ENCODE assay signal across 21 mouse cellular contexts in genomic region chr2:110476591-110476990, GRCm38 (mm10).
DNase-seq lines count a peak whose midpoint lies in the region; ATAC-seq and TF ChIP-seq lines count a peak whose summit lies in the region.
"Had no signal": no experiment of that assay in that cellular context is flagged by ENCODE, and none has a peak within 500 bp of the region (broad histone marks: within the 10 kb centered on the region; RNA-seq: fewer than 3 reads in every experiment).

No protein-coding gene starts in this region.

- DNase-seq in forebrain, embryonic 10.5 days (ENCODE audit: extremely low spot score, low spot score) = no peak
- DNase-seq in limb, embryonic 14.5 days (ENCODE audit: low spot score) = peak; percentile 40
- DNase-seq in limb, embryonic 10.5 days (ENCODE audit: low spot score) = no peak
- peak; percentile 38 for DNase-seq in forelimb bud, embryonic 11.5 days (ENCODE audit: low read depth, low spot score)
- peak; percentile 71 for DNase-seq in layer of hippocampus, adult 9-11 months
- no peak for DNase-seq in urinary bladder, postnatal 36 days (ENCODE audit: low spot score in 2 of 2)
- DNase-seq: B cell, adult 2 months; cerebellum, adult 11-12 months; gastrocnemius, postnatal 14 days; heart, adult 18-20 months; heart, postnatal 36 days; kidney, adult 8-10 months; kidney, postnatal 14 days; lung, adult 2 months; lung, postnatal 36 days; thymus, postnatal 14 days had no signal

- no peak overlapping the region for H3K4me2 ChIP-seq in forebrain, embryonic 16.5 days (ENCODE audit: low read length)
- H3K4me2 ChIP-seq in limb, embryonic 14.5 days (replicated peaks; ENCODE audit: low read depth, low read length, severe bottlenecking) = no peak overlapping the region
- H3K4me2 ChIP-seq: liver, embryonic 12.5 days had no signal

- H3K4me1 ChIP-seq in forebrain, embryonic 16.5 days (replicated peaks; ENCODE audit: control insufficient read depth, insufficient read depth, low read length) = no peaks in the 10 kb centered on the region
- H3K4me1 ChIP-seq in forebrain, embryonic 10.5 days = no peaks in the 10 kb centered on the region
- H3K4me1 ChIP-seq in limb, embryonic 14.5 days (ENCODE audit: control insufficient read depth, insufficient read depth, low read length) = 0 out of 2 replicates have a peak, but pooled peaks cover 3% of the 10 kb centered on the region
- peaks cover 22% of the 10 kb centered on the region for H3K4me1 ChIP-seq in limb, embryonic 10.5 days
- H3K4me1 ChIP-seq: liver, embryonic 12.5 days had no signal

- peak; percentile 81 for ATAC-seq in forebrain, embryonic 16.5 days
- ATAC-seq in limb, embryonic 14.5 days (ENCODE audit: low FRiP score, low read depth) = no peak
- ATAC-seq in megakaryocyte-erythroid progenitor cell, adult 5-6 weeks (replicated peaks; ENCODE audit: low FRiP score, low TSS enrichment, poor library complexity, severe bottlenecking) = no peak
- ATAC-seq: inflammation-experienced regulatory T-cells, adult 6 months; liver, embryonic 12.5 days had no signal

- no peak overlapping the region for H3K9ac ChIP-seq in forebrain, embryonic 16.5 days (replicated peaks; ENCODE audit: low read depth, low read length)
- H3K9ac ChIP-seq in limb, embryonic 14.5 days (ENCODE audit: low read depth, low read length, severe bottlenecking) = no peak overlapping the region
- H3K9ac ChIP-seq: liver, embryonic 12.5 days had no signal

- no peak overlapping the region for H3K27ac ChIP-seq in forebrain, embryonic 16.5 days (ENCODE audit: low read length)
- no peak overlapping the region for H3K27ac ChIP-seq in forebrain, embryonic 10.5 days
- H3K27ac ChIP-seq in limb, embryonic 14.5 days (replicated peaks; ENCODE audit: low read depth, low read length) = no peak overlapping the region
- H3K27ac ChIP-seq in limb, embryonic 10.5 days = no peak overlapping the region
- H3K27ac ChIP-seq: liver, embryonic 12.5 days had no signal

- no peaks in the 10 kb centered on the region for H3K9me3 ChIP-seq in forebrain, embryonic 16.5 days (ENCODE audit: control insufficient read depth, low read length)
- H3K9me3 ChIP-seq in forebrain, embryonic 10.5 days = no peaks in the 10 kb centered on the region
- no peaks in the 10 kb centered on the region for H3K9me3 ChIP-seq in limb, embryonic 14.5 days (ENCODE audit: control insufficient read depth, low read length)
- no peaks in the 10 kb centered on the region for H3K9me3 ChIP-seq in limb, embryonic 10.5 days (replicated peaks)
- H3K9me3 ChIP-seq: liver, embryonic 12.5 days had no signal

- WGBS in forebrain, embryonic 16.5 days = 61% methylated on average over 5 of the region's 5 CpGs
- WGBS in forebrain, embryonic 10.5 days = 90% methylated on average over 5 of the region's 5 CpGs
- WGBS in limb, embryonic 14.5 days = 35% methylated on average over 5 of the region's 5 CpGs
- 47% methylated on average over 5 of the region's 5 CpGs for WGBS in limb, embryonic 10.5 days

- no peaks in the 10 kb centered on the region for H3K27me3 ChIP-seq in forebrain, embryonic 16.5 days (replicated peaks; ENCODE audit: control insufficient read depth, insufficient read depth, low read length)
- H3K27me3 ChIP-seq in forebrain, embryonic 10.5 days (ENCODE audit: poor library complexity, severe bottlenecking) = no peaks in the 10 kb centered on the region
- H3K27me3 ChIP-seq in limb, embryonic 14.5 days (ENCODE audit: control insufficient read depth, insufficient read depth, low read length) = no peaks in the 10 kb centered on the region
- no peaks in the 10 kb centered on the region for H3K27me3 ChIP-seq in limb, embryonic 10.5 days (ENCODE audit: low read depth, poor library complexity, severe bottlenecking)
- H3K27me3 ChIP-seq: liver, embryonic 12.5 days had no signal

- H3K4me3 ChIP-seq in forebrain, embryonic 16.5 days (replicated peaks; ENCODE audit: low read length) = no peak overlapping the region
- no peak overlapping the region for H3K4me3 ChIP-seq in forebrain, embryonic 10.5 days
- no peak overlapping the region for H3K4me3 ChIP-seq in limb, embryonic 14.5 days (replicated peaks; ENCODE audit: low read length)
- H3K4me3 ChIP-seq in limb, embryonic 10.5 days = no peak overlapping the region
- H3K4me3 ChIP-seq: erythroblast, embryonic 14.5 days; liver, embryonic 12.5 days had no signal

- TF ChIP-seq POLR2A in limb, embryonic 14.5 days (IDR thresholded peaks at IDR 0.05; ENCODE audit: borderline replicate concordance, extremely low read depth, insufficient read depth, insufficient read length) = no peak

- no peaks in the 10 kb centered on the region for H3K36me3 ChIP-seq in forebrain, embryonic 16.5 days (ENCODE audit: control insufficient read depth, insufficient read depth)
- no peaks in the 10 kb centered on the region for H3K36me3 ChIP-seq in forebrain, embryonic 10.5 days (replicated peaks)
- H3K36me3 ChIP-seq in limb, embryonic 14.5 days (ENCODE audit: control insufficient read depth, insufficient read depth, low read length) = no peaks in the 10 kb centered on the region
- H3K36me3 ChIP-seq in limb, embryonic 10.5 days = no peaks in the 10 kb centered on the region
- H3K36me3 ChIP-seq: liver, embryonic 12.5 days had no signal

Comparison
In these comparisons a context has a peak if more than half of its experiments do, and no peak if none do; other contexts are left out.
1. DNase-seq: peak in limb, embryonic 14.5 days (single experiment), forelimb bud, embryonic 11.5 days (single experiment) and layer of hippocampus, adult 9-11 months (single experiment); none in forebrain, embryonic 10.5 days (single experiment), limb, embryonic 10.5 days (single experiment) and urinary bladder, postnatal 36 days (0 of 2).